Mouse (Mus musculus) activated CD4-positive, CD25-positive, alpha-beta regulatory T cell, adult 4 months (primary cell): ENCODE measurements around the gene Slc39a5. TPM values are rescaled to one million over a fixed set of nuclear protein-coding genes. Genes with fewer than 3 reads are reported as not detected.

Experiments used
- ATAC-seq: one replicate; pipeline ENCODE4 v1.8.0; 2017
- polyA plus RNA-seq, 2 experiments: library from polyadenylated mRNA; unstranded; fragments of 100-300 nt; shearing (Covaris generic); gene quantifications; one replicate each; pipeline ENCODE4 v1.2.1; 2017

Gene Slc39a5
- not detected for polyA plus RNA-seq

DNA sequence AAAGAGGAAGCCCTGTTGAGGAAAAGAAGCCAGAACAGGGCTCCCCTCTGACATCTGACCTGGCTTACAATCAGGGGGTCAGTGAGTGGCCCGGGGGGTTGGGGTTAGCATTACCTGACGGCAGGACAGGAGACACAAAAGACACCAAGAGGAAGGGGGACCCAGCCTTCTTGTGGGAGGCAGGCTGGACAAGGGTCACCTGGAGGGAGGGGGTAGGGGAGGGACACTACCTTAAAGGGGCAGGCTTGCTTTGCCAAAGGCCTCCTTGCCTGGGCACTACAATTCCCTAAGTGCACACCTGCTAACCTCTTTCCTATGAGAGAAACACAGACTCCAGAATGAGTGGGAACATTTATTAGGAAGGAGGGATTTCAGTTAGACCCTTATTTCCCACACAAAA, at the start of gene Slc39a5:
Gene Slc39a5 (minus strand): TSS at position 174 of the 400 bp plus-strand sequence.
- ATAC-seq: no peak

- no peak for ATAC-seq
Measured at GRCm38 (mm10) chr10:128445407-128445806, 44.4 kb upstream of the Slc39a5 start.

- no peak for ATAC-seq
Measured at GRCm38 (mm10) chr10:128444354-128444753, 43.3 kb upstream of the Slc39a5 start.

DNA sequence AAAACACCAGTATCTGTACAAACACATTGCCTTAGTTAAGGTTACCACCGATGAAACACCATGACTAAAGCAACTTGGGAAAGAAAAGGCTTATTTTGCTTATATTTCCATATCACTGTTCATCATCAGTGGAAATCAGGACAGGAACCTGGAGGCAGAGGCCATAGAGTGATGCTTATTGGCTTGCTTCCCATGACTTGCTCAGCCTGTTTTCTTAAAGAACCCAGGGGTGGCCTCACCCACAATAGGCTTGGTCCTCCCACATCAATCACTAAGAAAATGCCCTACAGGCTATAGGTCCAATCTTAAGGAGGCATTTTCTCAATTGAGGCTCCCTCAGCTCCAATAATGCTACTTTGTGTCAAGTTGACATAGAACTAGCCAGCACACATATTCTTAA, 41.7 kb upstream of the Slc39a5 start:
- no peak for ATAC-seq

- ATAC-seq: no peak
Measured at GRCm38 (mm10) chr10:128441324-128442119, 40.5 kb upstream of the Slc39a5 start.

DNA sequence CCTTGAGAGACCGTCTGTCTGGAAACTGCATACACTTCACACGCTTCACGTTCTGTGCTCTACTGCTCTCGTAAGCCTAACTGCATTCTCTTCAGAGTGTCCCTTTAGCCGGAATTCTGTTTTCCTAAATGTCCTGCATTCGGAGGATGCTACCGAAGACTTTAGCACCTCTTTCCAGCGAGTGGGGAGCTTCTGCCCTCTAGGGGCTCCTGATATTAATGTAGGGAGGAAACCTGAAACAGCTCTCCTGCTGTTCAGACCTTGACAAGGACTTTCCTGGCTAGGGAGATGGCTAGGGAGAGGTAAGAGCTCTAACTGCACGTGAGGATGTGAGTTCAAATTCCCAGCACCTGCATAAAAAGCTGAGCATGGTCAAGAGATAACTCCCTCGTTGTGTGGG, 39.4 kb upstream of the Slc39a5 start:
- peak; percentile 30 for ATAC-seq

GRCm38 (mm10) chr10:128438675-128439279, 37.7 kb upstream of the Slc39a5 start:
- ATAC-seq: peak; percentile 67

DNA sequence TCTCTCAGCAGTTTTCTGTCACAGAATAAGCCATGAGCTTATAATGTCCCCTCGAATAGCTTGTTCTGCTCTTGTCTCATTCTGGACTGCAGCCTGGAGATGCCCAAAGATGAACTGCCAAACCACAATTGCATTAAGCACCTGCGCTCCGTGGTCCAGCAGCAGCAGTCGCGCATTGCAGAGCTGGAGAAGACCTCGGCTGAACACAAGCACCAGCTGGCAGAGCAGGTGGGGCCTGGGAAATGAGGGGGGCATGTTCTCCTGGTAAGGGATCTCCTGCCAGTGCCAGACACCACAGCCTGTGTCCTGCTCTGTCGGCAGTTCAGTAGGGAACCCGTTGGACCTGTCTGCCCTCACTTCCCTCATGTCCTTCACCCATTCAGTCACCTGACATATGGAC, 35.3 kb upstream of the Slc39a5 start:
- no peak for ATAC-seq

DNA sequence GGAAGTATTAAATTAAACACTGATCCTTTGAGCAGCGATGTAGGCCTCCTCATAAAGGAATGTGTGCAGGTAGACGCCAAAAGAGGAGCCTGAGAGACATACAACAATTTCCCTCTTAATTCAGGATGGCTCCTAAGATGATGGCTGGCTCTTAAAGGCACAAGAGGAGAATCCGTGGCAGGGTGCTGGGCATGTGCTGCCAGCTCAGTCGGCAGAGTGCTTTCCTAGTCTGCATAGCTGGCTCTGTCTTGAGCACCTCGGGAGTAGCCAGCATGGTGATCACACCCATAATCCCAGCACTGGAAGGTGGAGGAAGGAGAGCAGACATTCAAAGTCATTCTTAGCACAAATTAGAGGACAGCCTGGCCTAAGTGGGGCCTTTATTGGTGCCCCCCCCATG, 34.8 kb upstream of the Slc39a5 start:
- ATAC-seq: no peak

- ATAC-seq: no peak
Measured at GRCm38 (mm10) chr10:128435186-128435823, 34.3 kb upstream of the Slc39a5 start.

- peak; percentile 85 for ATAC-seq
Measured at GRCm38 (mm10) chr10:128434681-128435080, 33.7 kb upstream of the Slc39a5 start.

GRCm38 (mm10) chr10:128433417-128433816, 32.4 kb upstream of the Slc39a5 start:
- ATAC-seq: no peak

- no peak for ATAC-seq
Measured at GRCm38 (mm10) chr10:128429454-128429853, 28.4 kb upstream of the Slc39a5 start.

- no peak for ATAC-seq
Measured at GRCm38 (mm10) chr10:128429052-128429451, 28.0 kb upstream of the Slc39a5 start.

- no peak for ATAC-seq
Measured at GRCm38 (mm10) chr10:128425260-128425659, 24.2 kb upstream of the Slc39a5 start.

GRCm38 (mm10) chr10:128424604-128425003, 23.6 kb upstream of the Slc39a5 start:
- peak; percentile 91 for ATAC-seq

DNA sequence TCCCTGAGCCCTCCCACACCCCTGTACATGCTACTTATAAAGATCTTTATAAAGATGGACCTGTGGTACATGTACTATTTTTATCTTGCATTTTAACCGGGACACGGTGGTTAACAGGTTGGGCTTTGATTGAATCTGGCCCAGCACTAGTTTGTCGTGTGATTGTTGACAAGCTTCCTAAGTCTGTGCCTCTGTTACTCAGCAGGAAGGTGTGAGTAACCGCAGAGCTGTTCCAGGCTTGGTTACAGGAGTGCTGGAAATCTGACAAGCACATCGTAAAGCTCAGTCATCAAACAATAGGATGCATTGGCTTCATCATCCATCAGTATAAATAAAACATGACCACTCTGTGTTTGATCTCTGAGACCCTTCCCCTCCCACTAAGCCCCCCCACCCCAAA, 21.4 kb upstream of the Slc39a5 start:
- ATAC-seq: no peak

DNA sequence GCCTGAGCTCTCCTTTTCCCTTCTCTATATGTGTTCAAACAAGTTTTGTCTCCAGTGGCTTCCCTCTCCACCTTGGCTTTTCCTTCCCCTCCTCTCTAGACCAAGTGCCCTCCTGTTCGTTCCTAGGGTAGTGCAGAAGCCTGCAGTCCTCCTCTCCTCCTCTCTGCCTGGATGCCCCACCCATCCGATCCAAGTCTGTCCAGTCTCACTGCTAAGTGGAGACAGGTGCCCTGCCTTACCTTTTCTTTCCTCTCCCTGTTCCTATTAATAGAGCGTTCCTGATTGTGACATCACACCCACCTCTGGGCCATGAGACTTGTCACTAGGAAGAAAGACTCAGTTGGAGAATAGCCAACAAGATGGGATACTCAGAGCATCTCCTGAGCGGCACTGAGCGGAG, 13.8 kb upstream of the Slc39a5 start:
- no peak for ATAC-seq

DNA sequence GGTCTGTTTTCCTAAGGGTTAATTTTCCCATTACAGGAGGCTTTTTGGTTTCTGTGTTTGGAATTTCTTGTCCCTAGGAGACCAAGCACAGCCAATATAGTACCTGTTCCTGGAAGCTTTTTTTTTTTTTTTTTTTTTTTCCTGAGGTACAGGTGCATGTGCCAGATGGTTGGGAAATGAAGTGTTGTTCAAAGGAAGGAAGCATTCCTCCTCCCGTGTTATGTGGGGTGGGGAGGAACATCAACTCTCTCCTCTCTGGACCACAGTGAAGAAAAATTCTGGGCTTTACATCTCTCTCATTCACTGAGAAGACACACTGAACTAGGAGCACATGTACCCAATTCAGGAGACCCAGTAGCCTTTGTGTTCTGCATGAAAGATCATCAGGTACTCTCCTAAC, 12.0 kb upstream of the Slc39a5 start:
- no peak for ATAC-seq

- ATAC-seq: no peak
Measured at GRCm38 (mm10) chr10:128412558-128412957, 11.5 kb upstream of the Slc39a5 start.

GRCm38 (mm10) chr10:128412055-128412381, 11.0 kb upstream of the Slc39a5 start:
- ATAC-seq: no peak

GRCm38 (mm10) chr10:128411211-128412054, 10.4 kb upstream of the Slc39a5 start, which contains the start of the genes Nabp2 and Rnf41:
Nabp2 (minus strand) TSS chr10:128411492.
Rnf41 (plus strand) TSS chr10:128411657.
- peak; percentile 72 for ATAC-seq

DNA sequence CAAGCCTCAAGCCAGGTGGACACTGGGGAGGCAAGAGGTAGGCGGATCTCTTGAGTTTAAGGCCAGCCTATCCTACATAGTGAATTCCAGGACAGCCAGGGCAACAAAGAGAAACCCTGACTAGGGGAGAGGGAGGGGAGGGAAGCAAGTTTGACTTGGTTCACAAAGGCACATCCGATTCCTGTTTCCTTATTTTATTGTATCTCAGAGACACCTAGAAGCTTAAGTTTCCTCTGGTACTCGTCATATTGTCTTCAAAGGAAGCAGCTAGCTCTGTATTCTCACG, 9.5 kb upstream of the Slc39a5 start:
- ATAC-seq: no peak
